Mouse (Mus musculus) olfactory bulb, adult 2 months (tissue): Measurements from ENCODE around the gene Guca2a.

Source experiments
- CTCF ChIP-seq: fragments of 200-500 bp; IDR thresholded peaks from 2 replicates; pipeline ENCODE4 v1.5.1; 2012; ENCODE audit warnings: low read depth, mild to moderate bottlenecking, low read length, moderate library complexity; ENCODE audit not compliant: insufficient read depth
- POLR2A ChIP-seq: fragments of 200-500 bp; IDR thresholded peaks from 2 replicates; pipeline ENCODE4 v1.6.1; 2012; ENCODE audit warnings: mild to moderate bottlenecking, low read depth, low read length, moderate library complexity; ENCODE audit not compliant: insufficient read depth

- TF ChIP-seq CTCF (no peak), POLR2A (no peak)
Measured at GRCm38 (mm10) chr4:119589423-119589822, 48.1 kb upstream of the Guca2a start.
